Mouse (Mus musculus) lung, embryonic 14.5 days (tissue): ENCODE measurements at regions not wholly inside any gene's neighbourhood (a gene's known extent, or its start where the extent isn't known, plus 50 kb on each side); places are given as distances from the start of the nearest gene placed in this dataset.

ENCODE experiments used
- ATAC-seq: fragments of 200-750 bp; cut with Nextera tagmentation; 2 replicates; pipeline ENCODE4 v1.8.0; 2017; ENCODE audit warnings: mild to moderate bottlenecking, moderate TSS enrichment, moderate library complexity; ENCODE audit not compliant: insufficient read depth
- DNase-seq: peaks from one replicate; pipeline ENCODE4 v3.0.0-alpha.2; 2015
- H3K27ac ChIP-seq: fragments of 300-500 bp; sonication (generic); 2 replicates; pipeline ENCODE4 v1.5.1; 2014; ENCODE audit warnings: low read depth, mild to moderate bottlenecking, moderate library complexity
- H3K27me3 ChIP-seq: fragments of 300-500 bp; sonication (generic); 2 replicates; pipeline ENCODE4 v1.6.1; 2014; ENCODE audit warnings: low read length, control low read depth; ENCODE audit not compliant: insufficient read depth
- H3K36me3 ChIP-seq: fragments of 300-500 bp; sonication (generic); 2 replicates; pipeline ENCODE4 v1.6.1; 2014; ENCODE audit warnings: control low read depth; ENCODE audit not compliant: insufficient read depth
- H3K4me1 ChIP-seq: fragments of 300-500 bp; sonication (generic); 2 replicates; pipeline ENCODE4 v1.6.1; 2014; ENCODE audit warnings: antibody characterized with exemption, control low read depth; ENCODE audit not compliant: insufficient read depth
- H3K4me2 ChIP-seq: fragments of 300-500 bp; sonication (generic); 2 replicates; pipeline ENCODE4 v1.6.1; 2014; ENCODE audit warnings: mild to moderate bottlenecking
- H3K4me3 ChIP-seq: fragments of 300-500 bp; sonication (generic); 2 replicates; pipeline ENCODE4 v1.5.1; 2014; ENCODE audit warnings: low read depth, low read length
- H3K9ac ChIP-seq: fragments of 300-500 bp; sonication (generic); 2 replicates; pipeline ENCODE4 v1.6.1; 2014
- H3K9me3 ChIP-seq: fragments of 300-500 bp; sonication (generic); 2 replicates; pipeline ENCODE4 v1.6.1; 2016; ENCODE audit warnings: low read depth, low read length, control low read depth
- CTCF ChIP-seq: IDR thresholded peaks from 2 replicates; pipeline ENCODE4 v1.5.1; 2016; ENCODE audit warnings: antibody characterized with exemption, low read depth
- WGBS: fragments of 180-500 bp; shearing (Covaris S2); extraction: QIAGEN DNeasy Blood & Tissue Kit; methylation state at CpG from one replicate; pipeline ENCODE4 v1.1.7; 2014; 5-methylcytosine and 5-hydroxymethylcytosine counted together

- WGBS = 56% methylated on average over 6 of the region's 6 CpGs
- Histone ChIP-seq H3K27me3 (no peaks in the 10 kb centered on the region), H3K4me2 (no peak overlapping the region), H3K27ac (no peak overlapping the region), H3K36me3 (no peaks in the 10 kb centered on the region), H3K4me3 (no peak overlapping the region), H3K9me3 (no peaks in the 10 kb centered on the region), H3K9ac (no peak overlapping the region), H3K4me1 (no peaks in the 10 kb centered on the region)
- DNase-seq (no peak), ATAC-seq (no peak)
- TF ChIP-seq CTCF = no peak
These were observed 55.5 kb upstream of the Pax6 start for GRCm38 (mm10) chr2:105613243-105613642.

DNA sequence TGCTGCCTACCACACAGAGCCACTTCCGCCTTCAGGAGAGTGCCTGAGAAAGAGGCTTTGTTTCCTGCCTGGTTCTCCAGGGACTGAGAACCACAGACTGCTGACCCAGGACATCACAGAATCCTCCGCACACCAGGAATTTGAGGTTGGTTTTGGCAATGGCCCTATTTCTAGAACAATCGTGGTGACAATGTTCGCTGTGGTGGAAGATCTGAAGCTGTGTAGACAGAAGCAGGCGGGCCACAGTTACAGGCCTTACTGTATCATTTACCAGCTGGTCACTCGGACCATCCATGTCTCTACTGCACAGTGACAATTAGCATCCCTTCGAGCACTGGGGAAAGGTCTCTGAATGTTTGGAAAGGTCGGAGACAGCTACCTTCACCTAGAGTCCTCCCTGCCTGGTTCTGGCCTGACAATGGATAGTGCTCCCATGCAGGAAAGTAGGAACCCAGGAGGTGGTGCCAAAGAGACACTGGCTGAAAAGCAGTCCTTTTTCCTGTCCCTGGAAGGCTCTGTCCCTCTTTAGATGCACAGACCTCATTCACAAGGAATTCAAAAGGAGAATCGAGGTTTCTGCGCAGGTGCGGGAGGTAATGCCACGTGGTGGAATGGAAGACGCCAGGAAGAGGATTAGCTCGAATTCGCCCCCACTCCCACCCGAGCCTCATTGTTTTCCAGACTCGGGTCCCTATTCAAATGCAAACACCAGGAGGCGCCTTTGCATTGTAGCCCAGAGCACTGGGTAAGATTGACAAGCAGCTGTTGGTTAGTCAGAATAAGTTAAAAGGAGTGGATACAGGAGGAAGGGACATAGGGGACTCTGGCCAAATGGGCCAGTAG lies 52.6 kb upstream of the Pax6 start:
- peak overlapping the region; percentile 29; the same call in 1 of the 2 replicates for H3K4me2 ChIP-seq
- H3K27me3 ChIP-seq = no peaks in the 10 kb centered on the region
- no peak overlapping the region for H3K27ac ChIP-seq
- no peak overlapping the region for H3K9ac ChIP-seq
- peak; percentile 59 for TF ChIP-seq CTCF
- 30% methylated on average over 18 of the region's 18 CpGs for WGBS
- H3K9me3 ChIP-seq = no peaks in the 10 kb centered on the region
- H3K4me1 ChIP-seq = no peaks in the 10 kb centered on the region
- H3K36me3 ChIP-seq = no peaks in the 10 kb centered on the region
- peak; percentile 31; the same call in 1 of the 2 replicates for ATAC-seq
- peak; percentile 65 for DNase-seq
- no peak overlapping the region for H3K4me3 ChIP-seq
